Mouse (Mus musculus) megakaryocyte, embryonic 14.5 days (primary cell): ENCODE measurements around the gene Gm8369. TPM values are rescaled to one million over a fixed set of nuclear protein-coding genes. Genes with fewer than 3 reads are reported as not detected.
"Not testable (repeated sequence)": the region's sequence is repeated elsewhere in the genome, so short reads cannot be mapped to it uniquely, and the experiment has no call there.

Experiments used
- H3K27me3 ChIP-seq: replicated peaks from 2 replicates; pipeline ENCODE3; 2012; ENCODE audit warnings: inconsistent platforms
- H3K36me3 ChIP-seq: replicated peaks from 2 replicates; pipeline ENCODE3; 2012; ENCODE audit warnings: low read length, inconsistent platforms, mixed read lengths
- H3K4me1 ChIP-seq: 2 replicates; pipeline ENCODE4 v1.6.1; 2012; ENCODE audit warnings: inconsistent platforms
- H3K4me3 ChIP-seq: replicated peaks from 2 replicates; pipeline ENCODE3; 2012; ENCODE audit warnings: moderate library complexity, mild to moderate bottlenecking, inconsistent platforms
- H3K9me3 ChIP-seq: 2 replicates; pipeline ENCODE4 v1.6.1; 2012; ENCODE audit warnings: inconsistent platforms
- FLI1 ChIP-seq: IDR thresholded peaks from 2 replicates; pipeline ENCODE4 v1.6.1; 2012; ENCODE audit warnings: low read length, inconsistent platforms, mixed read lengths
- GATA1 ChIP-seq: IDR thresholded peaks from 3 replicates; pipeline ENCODE4 v1.6.1; 2012; ENCODE audit warnings: mixed read lengths, low read length, inconsistent platforms, borderline replicate concordance
- polyA plus RNA-seq: library from polyadenylated mRNA; stranded (reverse); fragments of >175 nt; gene quantifications from 2 replicates; pipeline ENCODE4 v1.2.3, GENCODE M21; 2012; ENCODE audit warnings: low replicate concordance; ENCODE audit not compliant: insufficient read depth

Gene Gm8369
- polyA plus RNA-seq = 0.17 TPM in 1 of 2 replicates, not detected in the other

DNA sequence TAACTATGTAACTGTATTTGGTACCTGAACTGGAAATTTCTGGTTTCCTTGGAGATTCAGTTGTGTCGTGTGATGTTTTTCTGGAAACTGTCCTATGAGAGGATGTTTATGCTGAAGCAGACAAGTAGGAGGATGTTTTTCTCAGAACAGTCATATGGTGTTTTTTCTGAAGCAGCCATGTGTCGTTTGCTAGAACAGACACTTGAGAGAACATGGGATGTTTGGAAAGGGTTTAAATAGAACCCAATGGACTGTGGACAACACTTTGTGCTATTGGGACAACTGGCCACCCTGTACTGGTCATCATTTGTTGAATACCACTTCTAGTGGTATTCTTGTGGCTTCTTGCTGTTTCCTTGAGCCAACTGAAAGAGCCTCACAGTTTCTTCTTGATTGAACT is at the start of gene Gm8369:
TSS of gene Gm8369 (plus strand) at position 193 of the 400 bp plus-strand sequence.
- H3K4me1 ChIP-seq = no peaks in the 10 kb centered on the region
- no peak within 1 kb of the TSS for H3K4me3 ChIP-seq
- TF ChIP-seq GATA1 = no peak
- no peak for TF ChIP-seq FLI1
- no peaks in the 10 kb centered on the region for H3K9me3 ChIP-seq
- H3K36me3 ChIP-seq = no peaks in the 10 kb centered on the region
- no peaks in the 10 kb centered on the region for H3K27me3 ChIP-seq

DNA sequence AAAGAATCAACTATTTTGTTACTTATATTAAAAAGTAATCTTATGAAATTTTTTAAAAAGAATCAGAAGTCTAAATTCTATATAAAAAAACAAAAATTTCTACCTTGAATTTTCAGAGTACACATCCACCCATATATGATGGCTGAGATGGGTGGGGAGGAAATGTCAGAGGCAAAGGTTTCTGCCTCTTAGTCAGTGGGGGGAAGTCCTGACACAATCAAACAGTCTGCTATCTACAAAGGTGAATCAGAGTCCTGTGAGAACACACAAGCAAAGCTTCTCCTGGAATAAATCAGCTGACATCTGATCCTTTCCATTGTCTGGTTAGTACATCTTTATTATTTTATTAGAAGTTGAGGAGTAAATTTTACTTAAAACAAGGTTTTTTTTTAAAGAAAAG is 42.4 kb upstream of the Gm8369 start, which contains the start of gene Ms4a4b:
TSS of gene Ms4a4b (plus strand) at position 216 of the 400 bp plus-strand sequence.
- no peaks in the 10 kb centered on the region for H3K36me3 ChIP-seq
- no peaks in the 10 kb centered on the region for H3K9me3 ChIP-seq
- H3K4me3 ChIP-seq = no peak within 1 kb of the TSS
- TF ChIP-seq GATA1 (no peak), FLI1 (no peak)
- H3K27me3 ChIP-seq = no peaks in the 10 kb centered on the region
- H3K4me1 ChIP-seq = no peaks in the 10 kb centered on the region

DNA sequence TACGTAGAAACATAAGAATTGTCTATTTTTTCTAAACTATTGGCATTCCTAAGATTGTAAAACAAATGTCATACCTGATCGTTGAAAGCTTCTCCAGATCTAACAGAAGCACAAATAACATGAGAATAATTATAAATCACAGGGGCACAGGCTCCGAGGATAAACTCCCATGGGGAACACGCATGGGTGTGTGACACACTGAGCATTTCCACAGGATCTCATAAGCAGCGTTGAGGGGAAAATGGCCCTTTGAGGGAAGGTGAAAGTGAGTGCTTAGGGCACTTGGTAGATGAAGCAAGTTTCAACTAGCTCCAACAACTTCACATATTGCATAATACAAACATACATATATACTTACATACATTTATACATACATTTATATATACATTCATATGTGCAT is 41.8 kb upstream of the Gm8369 start:
- Histone ChIP-seq H3K9me3 (no peaks in the 10 kb centered on the region), H3K4me3 (no peak overlapping the region), H3K4me1 (no peaks in the 10 kb centered on the region), H3K27me3 (no peaks in the 10 kb centered on the region), H3K36me3 (no peaks in the 10 kb centered on the region)
- no peak for TF ChIP-seq GATA1
- no peak for TF ChIP-seq FLI1

DNA sequence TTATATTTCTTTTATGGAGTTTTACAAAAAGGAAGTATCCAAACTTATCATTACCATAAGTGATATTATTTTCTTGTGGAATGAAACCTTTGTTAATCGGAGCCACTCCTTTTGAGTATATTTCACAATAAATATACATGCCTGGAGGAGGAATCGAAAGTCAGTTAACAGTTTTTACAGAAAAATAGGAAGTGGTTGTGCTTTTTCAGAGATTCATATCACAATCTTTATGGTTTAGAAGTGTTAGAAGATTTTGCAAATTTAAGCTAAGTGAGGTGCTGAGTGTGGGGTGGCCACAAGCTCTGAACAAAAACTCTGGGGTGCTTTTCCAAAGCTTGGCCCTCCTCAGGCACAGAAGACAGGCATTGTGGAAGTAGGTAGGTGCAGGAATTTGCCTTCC is 38.5 kb upstream of the Gm8369 start:
- H3K9me3 ChIP-seq = no peaks in the 10 kb centered on the region
- TF ChIP-seq GATA1 = no peak
- TF ChIP-seq FLI1 = no peak
- no peaks in the 10 kb centered on the region for H3K27me3 ChIP-seq
- H3K4me1 ChIP-seq = no peaks in the 10 kb centered on the region
- H3K4me3 ChIP-seq = no peak overlapping the region
- no peaks in the 10 kb centered on the region for H3K36me3 ChIP-seq

DNA sequence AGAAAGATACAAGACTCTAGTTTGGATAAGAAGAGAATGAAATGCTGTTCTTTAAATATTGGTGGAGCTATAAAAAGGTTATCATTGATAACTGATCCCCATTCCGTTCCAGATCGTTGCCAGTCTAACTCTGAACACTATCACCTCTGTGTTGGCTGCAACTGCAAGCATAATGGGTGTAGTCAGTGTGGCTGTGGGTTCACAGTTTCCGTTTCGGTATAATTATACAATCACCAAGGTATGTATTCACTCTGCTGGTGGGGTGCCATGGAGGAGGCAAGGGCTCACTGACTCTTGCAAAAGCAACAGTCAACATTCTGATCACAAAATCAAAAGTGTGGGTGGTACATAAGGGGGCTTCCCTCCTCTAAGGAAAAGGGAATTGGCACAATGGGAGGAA is 26.7 kb upstream of the Gm8369 start:
- not testable (repeated sequence) for H3K27me3 ChIP-seq, H3K36me3 ChIP-seq

DNA sequence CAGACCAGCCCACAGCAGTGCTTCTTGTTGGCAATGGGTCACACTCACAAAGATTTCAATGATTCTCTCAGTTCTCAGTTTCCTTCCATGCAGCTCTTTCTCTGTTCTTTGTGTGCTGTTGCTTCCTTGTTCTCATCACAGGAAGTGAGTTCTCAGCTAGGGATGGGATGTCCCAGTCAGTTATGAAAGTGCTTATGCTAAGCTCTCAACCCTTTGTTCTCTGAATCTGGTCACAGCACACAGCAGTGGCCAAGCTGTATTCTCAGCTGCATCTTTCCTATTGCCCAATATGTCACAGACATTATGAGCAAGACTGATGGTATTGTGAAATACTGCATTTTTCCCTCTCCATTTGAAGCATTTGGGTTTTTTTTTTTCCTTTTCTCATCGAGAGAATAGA is 20.9 kb upstream of the Gm8369 start:
- not testable (repeated sequence) for H3K36me3 ChIP-seq, H3K4me1 ChIP-seq, H3K4me3 ChIP-seq, H3K9me3 ChIP-seq, H3K27me3 ChIP-seq

More for the DNA sequence above, 26.7 kb upstream of the Gm8369 start:
- not testable (repeated sequence) for H3K4me1 ChIP-seq, H3K9me3 ChIP-seq, H3K4me3 ChIP-seq

DNA sequence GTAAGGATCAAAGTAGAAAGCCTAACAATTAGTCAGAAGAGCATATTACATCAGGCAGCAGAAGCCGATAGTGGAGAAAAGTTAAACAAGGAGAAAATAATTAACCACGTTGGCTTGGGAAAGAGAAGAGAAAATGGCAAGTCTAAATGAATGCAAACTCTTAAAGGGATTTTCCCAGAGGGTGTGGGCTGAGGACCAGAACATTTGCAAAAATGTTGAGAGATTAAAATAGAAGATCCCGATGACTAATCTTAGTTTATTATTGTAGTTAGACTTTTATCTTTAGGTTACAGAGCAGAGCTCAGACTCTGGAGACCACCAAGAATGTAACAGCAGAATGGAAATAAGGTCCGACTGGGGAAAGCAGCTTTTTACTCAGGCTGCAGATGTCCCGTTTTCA is 19.3 kb upstream of the Gm8369 start:
- TF ChIP-seq GATA1 (no peak), FLI1 (no peak)
- no peak overlapping the region for H3K4me3 ChIP-seq
- no peaks in the 10 kb centered on the region for H3K27me3 ChIP-seq
- H3K9me3 ChIP-seq = no peaks in the 10 kb centered on the region
- H3K36me3 ChIP-seq = no peaks in the 10 kb centered on the region
- H3K4me1 ChIP-seq = no peaks in the 10 kb centered on the region

DNA sequence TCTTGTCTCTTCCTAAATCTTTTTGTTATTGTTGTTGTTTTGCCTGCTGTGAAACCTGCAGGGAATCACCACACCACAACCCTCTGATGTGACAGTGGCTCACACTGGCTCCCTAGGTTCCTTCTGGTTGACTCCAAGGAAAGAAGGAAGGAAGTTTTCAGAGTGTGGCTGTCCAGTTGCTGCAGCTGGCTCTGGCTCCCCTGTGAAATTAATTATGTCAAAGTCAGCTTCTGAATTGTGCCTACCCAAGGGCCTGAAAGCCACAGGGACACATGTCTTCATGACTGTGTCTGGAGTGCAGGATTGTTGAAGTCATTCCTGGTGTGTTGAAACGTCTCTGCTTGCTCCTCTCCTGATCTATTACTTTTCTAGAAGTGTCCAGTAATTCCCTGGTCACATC is 17.4 kb upstream of the Gm8369 start:
- H3K4me1 ChIP-seq, H3K9me3 ChIP-seq, H3K36me3 ChIP-seq, H3K4me3 ChIP-seq, H3K27me3 ChIP-seq: not testable (repeated sequence)

DNA sequence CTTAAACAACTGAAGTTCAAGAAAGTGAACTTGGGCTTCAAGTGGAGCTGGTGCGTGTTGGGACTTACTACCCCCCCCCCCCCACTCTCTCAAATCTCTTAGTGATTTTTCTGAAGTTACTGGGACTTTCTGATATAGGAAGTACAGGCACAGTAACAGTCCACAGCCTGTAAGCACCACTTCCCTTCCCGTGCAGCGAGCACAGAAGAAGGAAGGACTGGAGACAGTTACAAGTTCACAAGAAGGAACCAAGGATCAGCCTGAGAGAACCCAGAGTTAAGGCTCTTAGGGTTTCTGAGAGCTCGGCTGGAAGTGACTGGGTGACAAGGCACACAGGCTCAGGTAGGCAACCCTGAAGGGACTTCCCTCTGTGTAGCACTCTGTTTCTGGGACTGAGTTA is 16.5 kb upstream of the Gm8369 start, which contains the start of gene Ms4a6c:
TSS of gene Ms4a6c (plus strand) at position 152 of the 400 bp plus-strand sequence.
- not testable (repeated sequence) for H3K36me3 ChIP-seq
- peak within 1 kb of the TSS; percentile 50 for H3K4me3 ChIP-seq

DNA sequence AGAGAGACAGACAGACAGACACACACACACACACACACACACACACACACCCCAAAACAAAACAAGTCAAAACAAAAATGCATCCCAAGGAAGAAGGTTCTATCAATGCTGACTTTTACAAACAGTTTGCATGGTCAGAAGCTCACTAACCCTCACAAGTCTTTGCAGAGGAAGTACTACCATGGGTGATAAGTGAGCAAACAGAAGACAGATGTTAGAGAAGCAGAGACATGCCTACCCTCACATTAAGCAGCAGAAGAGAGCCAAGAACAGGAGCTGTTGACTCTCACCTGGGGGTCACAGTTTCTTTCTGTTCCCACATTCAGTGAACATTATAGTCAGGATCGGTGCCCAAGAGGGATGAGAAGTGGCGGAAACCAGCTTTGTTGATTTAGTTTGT is 6.0 kb upstream of the Gm8369 start:
- Histone ChIP-seq H3K9me3 (no peaks in the 10 kb centered on the region), H3K4me3 (no peak overlapping the region), H3K4me1 (no peaks in the 10 kb centered on the region), H3K27me3 (no peaks in the 10 kb centered on the region), H3K36me3 (no peaks in the 10 kb centered on the region)
- TF ChIP-seq GATA1 = no peak
- no peak for TF ChIP-seq FLI1

More for the DNA sequence above, 16.5 kb upstream of the Gm8369 start, which contains the start of gene Ms4a6c:
- not testable (repeated sequence) for H3K27me3 ChIP-seq, H3K4me1 ChIP-seq, H3K9me3 ChIP-seq

DNA sequence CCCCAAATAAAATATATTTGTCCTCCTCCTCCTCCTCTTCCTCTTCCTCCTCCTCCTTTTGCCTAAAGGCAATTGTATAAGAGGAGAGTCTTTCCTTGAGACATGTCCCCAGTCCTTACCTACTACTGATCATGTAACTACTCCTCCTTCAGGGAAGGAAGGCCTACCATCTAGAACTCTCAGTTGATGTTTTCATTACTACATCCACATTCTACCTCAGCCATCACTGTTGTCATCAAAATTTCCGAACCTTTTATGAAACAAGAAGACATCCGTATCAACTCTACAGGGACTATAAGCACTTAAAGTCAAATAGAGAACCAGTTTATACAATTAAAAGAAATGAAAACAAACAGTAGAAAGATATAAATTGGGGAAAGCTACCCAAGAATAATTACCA is 3.1 kb upstream of the Gm8369 start:
- H3K27me3 ChIP-seq = no peaks in the 10 kb centered on the region
- H3K36me3 ChIP-seq = no peaks in the 10 kb centered on the region
- H3K4me1 ChIP-seq = no peaks in the 10 kb centered on the region
- TF ChIP-seq GATA1 (no peak), FLI1 (no peak)
- H3K9me3 ChIP-seq = no peaks in the 10 kb centered on the region
- H3K4me3 ChIP-seq = no peak overlapping the region
